Mouse (Mus musculus) midbrain, embryonic 15.5 days (tissue): ENCODE results near the gene Atp8b3. TPM values are rescaled to one million over a fixed set of nuclear protein-coding genes. Genes with fewer than 3 reads are reported as not detected.

Experiments
- ATAC-seq: fragments of 200-750 bp; cut with Nextera tagmentation; replicated peaks from 2 replicates; pipeline ENCODE4 v1.8.0; 2017; ENCODE audit warnings: moderate TSS enrichment
- H3K27ac ChIP-seq: fragments of 300-500 bp; sonication (generic); 2 replicates; pipeline ENCODE4 v1.5.1; 2015; ENCODE audit warnings: mild to moderate bottlenecking, inconsistent platforms
- H3K27me3 ChIP-seq: fragments of 300-500 bp; sonication (generic); replicated peaks from 2 replicates; pipeline ENCODE4 v1.6.1; 2015; ENCODE audit warnings: inconsistent platforms
- H3K36me3 ChIP-seq: fragments of 300-500 bp; sonication (generic); replicated peaks from 2 replicates; pipeline ENCODE4 v1.6.1; 2015; ENCODE audit warnings: inconsistent platforms
- H3K4me1 ChIP-seq: fragments of 300-500 bp; sonication (generic); 2 replicates; pipeline ENCODE4 v1.6.1; 2015; ENCODE audit warnings: inconsistent platforms
- H3K4me2 ChIP-seq: fragments of 300-500 bp; sonication (generic); 2 replicates; pipeline ENCODE4 v1.6.1; 2015; ENCODE audit warnings: inconsistent platforms, mild to moderate bottlenecking, moderate library complexity
- H3K4me3 ChIP-seq: fragments of 300-500 bp; sonication (generic); 2 replicates; pipeline ENCODE4 v1.5.1; 2015; ENCODE audit warnings: mild to moderate bottlenecking, inconsistent platforms
- H3K9ac ChIP-seq: fragments of 300-500 bp; sonication (generic); 2 replicates; pipeline ENCODE4 v1.6.1; 2015; ENCODE audit warnings: mild to moderate bottlenecking, inconsistent platforms
- H3K9me3 ChIP-seq: fragments of 300-500 bp; sonication (generic); 2 replicates; pipeline ENCODE4 v1.6.1; 2016; ENCODE audit warnings: inconsistent platforms
- WGBS: fragments of 180-500 bp; shearing (Covaris S2); methylation state at CpG from one replicate; pipeline ENCODE4 v1.1.7; 2015; ENCODE audit warnings: mixed read lengths; 5-methylcytosine and 5-hydroxymethylcytosine counted together
- polyA plus RNA-seq: library from polyadenylated mRNA; unstranded; fragments of >200 nt; fragmentation: Nextera tagmentation; extraction: Ambion mirVana; gene quantifications from 2 replicates; pipeline ENCODE4 v1.2.1, GENCODE M21; 2015

Gene Atp8b3
- polyA plus RNA-seq, 1 experiment from 2014 or later: 0.90 TPM

- WGBS: under 1% methylated on average over 86 of the region's 96 CpGs
- Histone ChIP-seq H3K4me1 (peaks cover 44% of the 10 kb centered on the region), H3K9me3 (no peaks in the 10 kb centered on the region), H3K36me3 (no peaks in the 10 kb centered on the region), H3K9ac (peak overlapping the region; percentile 57), H3K4me3 (peak overlapping the region; percentile 64), H3K27me3 (no peaks in the 10 kb centered on the region), H3K4me2 (peak overlapping the region; percentile 85), H3K27ac (peak overlapping the region; percentile 82)
- ATAC-seq: no peak; the same call in 1 of the 2 replicates
Measured at GRCm38 (mm10) chr10:80576351-80577194, 37.6 kb upstream of the Atp8b3 start.

DNA sequence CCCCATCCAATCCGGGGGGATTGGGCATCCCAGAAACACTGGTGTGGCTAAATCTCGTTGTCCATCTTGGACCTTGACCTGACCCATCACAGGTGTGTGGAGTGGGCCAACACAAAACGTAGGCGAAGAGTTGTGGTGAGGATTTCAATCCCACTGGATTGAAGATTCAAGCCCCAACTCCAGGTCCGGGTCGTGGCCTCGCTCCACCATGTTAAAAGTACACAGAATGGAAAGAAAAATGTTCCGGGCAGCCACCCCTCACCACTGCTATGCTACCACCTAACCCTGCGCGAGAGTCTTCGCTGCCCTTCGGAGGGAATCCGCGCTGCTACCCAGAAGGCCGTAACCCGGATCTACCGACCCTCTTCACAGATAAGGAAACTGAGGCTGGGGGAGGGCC, 37.0 kb upstream of the Atp8b3 start:
- 16% methylated on average over 17 of the region's 17 CpGs for WGBS
- H3K4me3 ChIP-seq: peak overlapping the region; percentile 64
- peak overlapping the region; percentile 85 for H3K4me2 ChIP-seq
- no peaks in the 10 kb centered on the region for H3K36me3 ChIP-seq
- H3K4me1 ChIP-seq: peaks cover 51% of the 10 kb centered on the region
- H3K9ac ChIP-seq: peak overlapping the region; percentile 57
- H3K9me3 ChIP-seq: no peaks in the 10 kb centered on the region
- H3K27ac ChIP-seq: no peak overlapping the region
- no peak for ATAC-seq
- no peaks in the 10 kb centered on the region for H3K27me3 ChIP-seq

DNA sequence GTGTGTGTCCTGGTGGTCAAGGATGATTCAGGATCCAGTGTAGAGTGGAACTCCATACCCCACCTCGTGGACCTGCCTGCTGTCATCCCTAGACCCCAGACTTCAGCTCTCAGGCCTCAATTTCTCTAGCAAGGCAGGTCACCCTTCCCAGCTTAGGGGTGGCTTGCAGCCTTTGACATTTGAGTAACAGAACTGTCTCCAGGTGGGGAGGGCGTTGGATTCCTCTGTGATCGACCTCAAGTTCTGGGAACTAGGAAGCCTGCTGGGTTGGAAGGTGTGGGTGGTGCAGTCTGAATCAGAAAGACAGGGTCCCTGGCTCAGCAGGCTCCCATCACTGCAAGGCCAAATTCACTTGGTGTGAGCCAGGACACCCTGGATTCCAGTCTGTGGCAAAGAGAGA, 36.0 kb upstream of the Atp8b3 start:
- peaks cover 57% of the 10 kb centered on the region for H3K4me1 ChIP-seq
- no peaks in the 10 kb centered on the region for H3K27me3 ChIP-seq
- ATAC-seq: no peak
- WGBS: 78% methylated on average over 3 of the region's 3 CpGs
- H3K27ac ChIP-seq: no peak overlapping the region
- H3K9ac ChIP-seq: no peak overlapping the region
- H3K36me3 ChIP-seq: no peaks in the 10 kb centered on the region
- H3K9me3 ChIP-seq: no peaks in the 10 kb centered on the region
- no peak overlapping the region for H3K4me3 ChIP-seq
- peak overlapping the region; percentile 85 for H3K4me2 ChIP-seq

DNA sequence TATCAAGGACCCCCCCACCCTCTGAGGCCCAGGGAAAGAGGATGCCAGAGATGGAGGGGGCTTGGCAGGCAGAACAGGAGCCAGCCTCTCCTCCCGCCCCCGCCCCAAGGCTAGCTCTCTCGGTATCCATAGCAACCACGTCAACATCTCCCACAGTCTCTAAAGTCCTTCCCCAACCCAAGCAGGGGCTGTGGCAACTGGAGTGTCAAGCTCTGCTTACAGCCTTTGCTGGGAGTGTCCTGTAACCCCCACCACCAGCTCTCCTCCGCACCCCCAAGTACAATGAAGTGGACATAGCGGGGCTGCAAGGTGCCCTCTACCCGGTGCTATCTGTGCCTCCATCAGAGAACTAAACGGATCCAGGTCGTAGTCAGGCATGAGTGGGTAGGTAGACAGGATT, 35.0 kb upstream of the Atp8b3 start:
- H3K36me3 ChIP-seq: no peaks in the 10 kb centered on the region
- no peaks in the 10 kb centered on the region for H3K9me3 ChIP-seq
- H3K4me2 ChIP-seq: no peak overlapping the region
- no peak overlapping the region for H3K9ac ChIP-seq
- WGBS: 42% methylated on average over 9 of the region's 9 CpGs
- ATAC-seq: no peak
- no peak overlapping the region for H3K4me3 ChIP-seq
- peaks cover 54% of the 10 kb centered on the region for H3K4me1 ChIP-seq
- H3K27ac ChIP-seq: no peak overlapping the region
- no peaks in the 10 kb centered on the region for H3K27me3 ChIP-seq

DNA sequence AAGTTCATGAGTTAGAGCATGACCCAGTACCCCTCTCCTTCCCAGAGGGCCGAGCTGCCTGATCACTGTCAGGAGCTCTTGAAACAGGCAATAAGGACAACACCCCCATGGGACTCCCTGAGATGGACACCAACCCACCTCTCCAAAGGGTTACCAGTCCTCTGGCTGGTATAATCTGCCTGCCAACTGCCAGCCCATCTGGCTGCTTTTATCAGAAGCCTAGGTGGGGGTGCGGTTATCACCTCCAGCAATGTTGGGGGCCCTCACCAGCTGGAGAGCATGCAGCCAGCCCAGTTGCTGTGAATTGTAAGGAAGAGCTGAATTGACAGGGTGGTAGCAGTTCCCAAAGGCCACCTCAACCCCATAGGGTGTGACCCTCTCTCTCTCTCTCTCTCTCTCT, 33.6 kb upstream of the Atp8b3 start:
- WGBS: 89% methylated on average over 2 of the region's 2 CpGs
- no peak for ATAC-seq

GRCm38 (mm10) chr10:80570871-80571836, 32.2 kb upstream of the Atp8b3 start:
- H3K27me3 ChIP-seq: no peaks in the 10 kb centered on the region
- no peak for ATAC-seq
- peaks cover 56% of the 10 kb centered on the region for H3K4me1 ChIP-seq
- peak overlapping the region; percentile 36 for H3K4me2 ChIP-seq
- H3K36me3 ChIP-seq: no peaks in the 10 kb centered on the region
- H3K4me3 ChIP-seq: no peak overlapping the region
- no peak overlapping the region for H3K27ac ChIP-seq
- H3K9ac ChIP-seq: peak overlapping the region; percentile 11; the same call in 1 of the 2 replicates
- WGBS: 23% methylated on average over 30 of the region's 30 CpGs
- H3K9me3 ChIP-seq: no peaks in the 10 kb centered on the region

More for the DNA sequence above, 33.6 kb upstream of the Atp8b3 start:
- H3K4me1 ChIP-seq: peaks cover 47% of the 10 kb centered on the region
- no peaks in the 10 kb centered on the region for H3K36me3 ChIP-seq
- H3K4me3 ChIP-seq: no peak overlapping the region
- H3K9me3 ChIP-seq: no peaks in the 10 kb centered on the region
- H3K27ac ChIP-seq: no peak overlapping the region
- H3K9ac ChIP-seq: no peak overlapping the region
- no peaks in the 10 kb centered on the region for H3K27me3 ChIP-seq
- H3K4me2 ChIP-seq: no peak overlapping the region

GRCm38 (mm10) chr10:80570419-80570818, 31.5 kb upstream of the Atp8b3 start:
- H3K9me3 ChIP-seq: no peaks in the 10 kb centered on the region
- ATAC-seq: no peak
- H3K27ac ChIP-seq: no peak overlapping the region
- 89% methylated on average over 10 of the region's 10 CpGs for WGBS
- H3K4me1 ChIP-seq: peaks cover 50% of the 10 kb centered on the region
- peak overlapping the region; percentile 36; the same call in 1 of the 2 replicates for H3K4me2 ChIP-seq
- no peaks in the 10 kb centered on the region for H3K27me3 ChIP-seq
- no peaks in the 10 kb centered on the region for H3K36me3 ChIP-seq
- peak overlapping the region; percentile 11; the same call in 1 of the 2 replicates for H3K9ac ChIP-seq
- H3K4me3 ChIP-seq: no peak overlapping the region

GRCm38 (mm10) chr10:80569664-80570066, 30.7 kb upstream of the Atp8b3 start:
- H3K4me2 ChIP-seq: no peak overlapping the region
- no peak for ATAC-seq
- H3K9ac ChIP-seq: no peak overlapping the region
- H3K9me3 ChIP-seq: no peaks in the 10 kb centered on the region
- H3K4me3 ChIP-seq: no peak overlapping the region
- H3K4me1 ChIP-seq: peaks cover 42% of the 10 kb centered on the region
- H3K36me3 ChIP-seq: no peaks in the 10 kb centered on the region
- no peak overlapping the region for H3K27ac ChIP-seq
- WGBS: 37% methylated on average over 10 of the region's 10 CpGs
- no peaks in the 10 kb centered on the region for H3K27me3 ChIP-seq

DNA sequence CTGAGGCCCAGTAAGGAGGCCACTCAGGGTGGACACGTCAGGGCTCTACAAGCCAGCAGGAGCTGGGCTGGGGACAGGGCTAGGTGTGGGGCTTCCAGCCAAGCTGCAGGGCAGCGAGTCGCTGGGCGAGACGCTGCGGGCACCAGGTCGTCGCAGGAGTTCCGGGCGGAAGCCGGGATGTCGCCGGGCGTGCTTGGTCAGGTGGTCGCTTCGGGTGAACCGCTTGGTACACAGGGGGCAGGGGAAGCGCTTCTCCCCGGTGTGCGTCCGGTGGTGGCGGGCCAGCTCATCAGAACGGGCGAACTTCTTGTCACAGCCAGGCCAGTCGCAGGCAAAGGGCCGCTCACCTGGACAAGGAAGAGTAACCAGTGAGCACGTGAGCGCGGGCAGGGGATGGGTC, 30.0 kb upstream of the Atp8b3 start:
- H3K4me1 ChIP-seq: peaks cover 34% of the 10 kb centered on the region
- 96% methylated on average over 29 of the region's 29 CpGs for WGBS
- ATAC-seq: no peak

DNA sequence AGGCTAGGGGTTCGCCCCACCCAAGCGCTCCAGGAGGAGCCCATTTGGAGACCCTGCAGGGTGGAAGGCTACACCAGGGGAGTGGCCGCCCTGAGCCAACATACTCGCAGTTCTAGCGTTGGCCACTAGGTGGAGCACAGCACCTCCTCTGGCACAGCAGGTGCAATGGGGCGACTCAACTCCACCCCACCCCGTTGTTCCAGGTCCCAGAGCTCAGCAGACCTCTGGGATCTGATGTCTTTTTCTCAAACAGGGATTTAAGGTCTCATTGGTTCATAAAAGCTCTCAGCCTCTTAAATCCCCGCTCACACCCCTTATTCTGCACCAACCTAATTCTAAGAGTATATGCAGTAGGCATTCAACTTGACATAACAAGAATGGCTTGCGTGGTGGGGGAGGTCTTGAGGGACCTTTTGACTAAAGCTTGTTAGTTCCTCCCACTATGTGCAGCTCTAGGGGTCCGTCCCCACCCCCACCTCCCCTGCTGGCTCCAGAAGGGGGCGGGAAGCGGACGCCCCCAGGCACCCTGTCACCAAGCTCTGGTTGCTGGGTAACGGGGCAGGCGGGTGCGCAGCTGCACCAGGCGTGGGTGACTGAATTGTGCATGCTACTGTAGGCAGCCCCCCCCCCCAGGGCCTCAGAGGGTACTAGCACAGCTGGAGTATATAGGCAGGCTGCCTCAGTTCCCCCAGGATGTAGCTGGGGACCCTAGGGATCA, 27.6 kb upstream of the Atp8b3 start:
- H3K4me2 ChIP-seq: peak overlapping the region; percentile 44
- H3K27ac ChIP-seq: peak overlapping the region; percentile 78
- ATAC-seq: peak; percentile 59
- peak overlapping the region; percentile 11 for H3K4me3 ChIP-seq
- WGBS: 13% methylated on average over 17 of the region's 17 CpGs
- peaks cover 36% of the 10 kb centered on the region for H3K4me1 ChIP-seq
- H3K36me3 ChIP-seq: no peaks in the 10 kb centered on the region
- no peaks in the 10 kb centered on the region for H3K9me3 ChIP-seq
- no peak overlapping the region for H3K9ac ChIP-seq
- no peaks in the 10 kb centered on the region for H3K27me3 ChIP-seq

More for the DNA sequence above, 30.0 kb upstream of the Atp8b3 start:
- H3K27ac ChIP-seq: no peak overlapping the region
- no peaks in the 10 kb centered on the region for H3K27me3 ChIP-seq
- H3K36me3 ChIP-seq: no peaks in the 10 kb centered on the region
- H3K9me3 ChIP-seq: no peaks in the 10 kb centered on the region
- no peak overlapping the region for H3K4me2 ChIP-seq
- H3K9ac ChIP-seq: no peak overlapping the region
- no peak overlapping the region for H3K4me3 ChIP-seq

GRCm38 (mm10) chr10:80561116-80561944, 22.4 kb upstream of the Atp8b3 start, which contains the start of gene Rexo1:
Gene Rexo1, minus strand, starts transcription at chr10:80561560.
- no peaks in the 10 kb centered on the region for H3K9me3 ChIP-seq
- peak within 1 kb of the TSS; percentile 89 for H3K27ac ChIP-seq
- WGBS: under 1% methylated on average over 72 of the region's 72 CpGs
- peak within 1 kb of the TSS; percentile 89 for H3K9ac ChIP-seq
- peak; percentile 86 for ATAC-seq
- no peaks in the 10 kb centered on the region for H3K27me3 ChIP-seq
- peaks cover 50% of the 10 kb centered on the region for H3K4me1 ChIP-seq
- no peaks in the 10 kb centered on the region for H3K36me3 ChIP-seq
- H3K4me3 ChIP-seq: peak within 1 kb of the TSS; percentile 81
- peak within 1 kb of the TSS; percentile 79 for H3K4me2 ChIP-seq
